Mouse (Mus musculus): ENCODE measurements at regions not wholly inside any gene's neighbourhood (a gene's known extent, or its start where the extent isn't known, plus 50 kb on each side); places are given as distances from the start of the nearest gene placed in this dataset.

DNA sequence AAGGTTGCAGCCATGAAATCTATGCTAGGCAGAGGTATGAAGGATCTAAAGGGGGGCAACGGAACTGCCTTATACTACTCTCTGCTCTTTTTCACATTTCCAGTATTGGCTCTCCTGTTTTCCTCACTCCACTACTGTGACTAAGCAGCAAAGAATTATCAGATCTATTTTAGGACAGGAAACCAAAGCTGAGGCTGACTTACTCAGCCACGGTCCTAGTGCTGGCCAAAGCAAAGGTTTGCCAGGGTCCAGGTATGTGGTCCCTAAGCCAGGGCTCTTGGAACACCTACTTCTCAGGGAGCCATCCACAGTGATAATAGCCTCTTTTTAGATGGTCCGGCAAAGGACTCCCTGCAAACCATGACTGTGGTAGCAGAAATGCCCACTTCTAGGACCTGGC is 195.6 kb upstream of the Gm21798 start:
- no peaks in the 10 kb centered on the region for H3K36me3 ChIP-seq (ENCODE audit: control insufficient read depth, insufficient read depth, low read length)
- no peaks in the 10 kb centered on the region for H3K4me1 ChIP-seq (ENCODE audit: control insufficient read depth, insufficient read depth, low read length)
- WGBS: 89% methylated on average over 3 of the region's 3 CpGs
- no peak overlapping the region for H3K4me2 ChIP-seq (ENCODE audit: low read depth)
- ATAC-seq (ENCODE audit: insufficient read depth, low FRiP score, low TSS enrichment) (no peak), DNase-seq (ENCODE audit: low spot score) (no peak)
- H3K27ac ChIP-seq (ENCODE audit: low read depth, low read length): no peak overlapping the region
- H3K9me3 ChIP-seq (ENCODE audit: control insufficient read depth, low read length): no peaks in the 10 kb centered on the region
- no peaks in the 10 kb centered on the region for H3K27me3 ChIP-seq (ENCODE audit: control insufficient read depth, insufficient read depth, low read length)
- no peak overlapping the region for H3K4me3 ChIP-seq (ENCODE audit: low read depth, low read length)
- no peak overlapping the region for H3K9ac ChIP-seq (ENCODE audit: low read length)

- Histone ChIP-seq H3K4me2 (ENCODE audit: low read depth) (no peak overlapping the region), H3K9me3 (ENCODE audit: control insufficient read depth, low read length) (no peaks in the 10 kb centered on the region), H3K27me3 (ENCODE audit: control insufficient read depth, insufficient read depth, low read length) (no peaks in the 10 kb centered on the region), H3K27ac (ENCODE audit: low read depth, low read length) (no peak overlapping the region), H3K4me3 (ENCODE audit: low read depth, low read length) (no peak overlapping the region), H3K36me3 (ENCODE audit: control insufficient read depth, insufficient read depth, low read length) (no peaks in the 10 kb centered on the region), H3K9ac (ENCODE audit: low read length) (no peak overlapping the region), H3K4me1 (ENCODE audit: control insufficient read depth, insufficient read depth, low read length) (no peaks in the 10 kb centered on the region)
- DNase-seq (ENCODE audit: low spot score) (no peak), ATAC-seq (ENCODE audit: insufficient read depth, low FRiP score, low TSS enrichment) (no peak)
- WGBS: 85% methylated on average over 4 of the region's 4 CpGs
Measured at GRCm38 (mm10) chr15:64622591-64622990, 194.9 kb upstream of the Gm21798 start.

DNA sequence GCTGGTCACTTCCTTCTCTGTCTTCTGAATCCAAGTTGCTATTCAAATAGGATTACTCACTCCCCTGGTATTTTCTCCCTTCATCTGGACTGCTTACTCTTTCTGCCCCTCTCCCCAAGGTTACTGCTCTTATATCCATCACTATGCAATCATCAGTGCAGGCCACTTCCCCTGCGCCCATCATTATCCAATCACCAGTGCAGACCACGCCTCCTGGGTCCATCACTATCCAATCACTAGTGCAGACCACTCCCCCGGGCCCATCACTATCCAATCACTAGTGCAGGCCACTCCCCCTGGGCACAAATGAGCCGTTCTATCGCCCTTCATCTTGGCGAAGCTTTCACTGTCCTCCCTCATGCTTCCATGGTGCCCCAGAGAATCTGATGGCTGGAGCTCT is 191.1 kb upstream of the Gm21798 start:
- Histone ChIP-seq H3K9me3 (ENCODE audit: control insufficient read depth, low read length) (no peaks in the 10 kb centered on the region), H3K27ac (ENCODE audit: low read depth, low read length) (no peak overlapping the region), H3K4me2 (ENCODE audit: low read depth) (no peak overlapping the region), H3K4me1 (ENCODE audit: control insufficient read depth, insufficient read depth, low read length) (no peaks in the 10 kb centered on the region), H3K27me3 (ENCODE audit: control insufficient read depth, insufficient read depth, low read length) (no peaks in the 10 kb centered on the region), H3K36me3 (ENCODE audit: control insufficient read depth, insufficient read depth, low read length) (no peaks in the 10 kb centered on the region), H3K4me3 (ENCODE audit: low read depth, low read length) (no peak overlapping the region), H3K9ac (ENCODE audit: low read length) (no peak overlapping the region)
- 91% methylated on average over 6 of the region's 6 CpGs for WGBS
- no peak for ATAC-seq (ENCODE audit: insufficient read depth, low FRiP score, low TSS enrichment)
- DNase-seq (ENCODE audit: low spot score): no peak

DNA sequence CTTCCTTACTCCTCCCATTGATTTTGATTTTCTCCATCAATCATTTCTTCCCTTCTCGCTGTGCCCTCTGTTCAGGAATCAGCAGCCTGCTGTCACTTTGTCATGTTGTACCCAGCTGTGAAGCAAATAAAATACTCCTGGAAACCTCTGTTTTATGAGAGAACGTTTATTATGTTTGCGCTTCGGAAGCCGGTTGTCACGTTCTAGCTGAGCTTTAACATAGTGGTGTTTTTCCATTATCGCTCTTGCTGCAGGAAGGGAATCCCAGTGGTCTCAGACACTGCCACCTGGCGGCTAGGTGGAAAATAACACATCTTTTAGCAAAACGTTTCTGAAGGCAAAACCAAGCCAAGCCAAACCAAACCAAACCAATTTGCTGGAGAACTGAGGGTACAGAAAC is 190.2 kb upstream of the Gm21798 start:
- no peaks in the 10 kb centered on the region for H3K9me3 ChIP-seq (ENCODE audit: control insufficient read depth, low read length)
- H3K27me3 ChIP-seq (ENCODE audit: control insufficient read depth, insufficient read depth, low read length): no peaks in the 10 kb centered on the region
- no peak overlapping the region for H3K9ac ChIP-seq (ENCODE audit: low read length)
- 16% methylated on average over 9 of the region's 9 CpGs for WGBS
- DNase-seq (ENCODE audit: low spot score) (peak; percentile 70), ATAC-seq (ENCODE audit: insufficient read depth, low FRiP score, low TSS enrichment) (peak; percentile 45; the same call in 1 of the 2 replicates)
- H3K4me2 ChIP-seq (ENCODE audit: low read depth): peak overlapping the region; percentile 17; the same call in 1 of the 2 replicates
- H3K4me1 ChIP-seq (ENCODE audit: control insufficient read depth, insufficient read depth, low read length): no peaks in the 10 kb centered on the region
- H3K27ac ChIP-seq (ENCODE audit: low read depth, low read length): no peak overlapping the region
- no peak overlapping the region for H3K4me3 ChIP-seq (ENCODE audit: low read depth, low read length)
- no peaks in the 10 kb centered on the region for H3K36me3 ChIP-seq (ENCODE audit: control insufficient read depth, insufficient read depth, low read length)

All from neural tube, embryonic 11.5 days (tissue).